Comparison of ENCODE assay signal across 19 mouse cellular contexts in the genomic region with DNA sequence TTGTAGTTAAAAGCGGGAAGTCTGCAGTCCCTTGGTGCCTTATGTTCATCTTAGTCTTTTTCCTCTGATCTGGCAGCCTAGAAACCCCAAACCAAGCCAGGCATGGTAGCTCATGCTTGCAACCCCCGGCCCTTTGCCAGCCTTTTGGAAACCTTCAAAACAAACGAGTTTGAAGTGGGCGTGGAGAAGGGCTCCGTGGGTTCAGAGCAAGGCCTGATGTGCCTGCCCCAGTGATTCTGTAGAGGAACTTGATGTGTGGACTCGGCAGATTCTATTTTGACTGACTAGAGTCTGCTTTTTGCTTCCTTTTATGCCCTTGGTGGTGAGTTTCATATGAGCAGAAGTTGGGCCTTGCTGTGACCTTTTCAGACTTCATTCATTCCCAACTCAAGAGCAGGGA. TPM values are rescaled to one million over a fixed set of nuclear protein-coding genes. Genes with fewer than 3 reads are reported as not detected.
DNase-seq lines count a peak whose midpoint lies in the region; ATAC-seq and TF ChIP-seq lines count a peak whose summit lies in the region.
"Had no signal": no experiment of that assay in that cellular context is flagged by ENCODE, and none has a peak within 500 bp of the region (broad histone marks: within the 10 kb centered on the region; RNA-seq: fewer than 3 reads in every experiment).

No protein-coding gene starts in this region.

- TF ChIP-seq CTCF in lung, adult 2 months (IDR thresholded peaks at IDR 0.05; ENCODE audit: insufficient read depth, low read length), result no peak
- no peak for TF ChIP-seq CTCF in CH12.LX (conservative IDR thresholded peaks at IDR 0.05 in 1 of 2, IDR thresholded peaks at IDR 0.05 in 1 of 2; ENCODE audit: low read depth in 2 of 2, low read length in 2 of 2)

- H3K27ac ChIP-seq in lung, embryonic 15.5 days, result 0 out of 2 replicates have a peak overlapping the region, but pooled peaks have one; percentile 8
- no peak overlapping the region for H3K27ac ChIP-seq in CH12.LX (ENCODE audit: insufficient read depth, low read depth)
- peak overlapping the region; percentile 47 for H3K27ac ChIP-seq in brown adipose tissue, adult 24 weeks (replicated peaks; ENCODE audit: low read depth, low read length)
- H3K27ac ChIP-seq: embryonic facial prominence, embryonic 15.5 days; heart, embryonic 13.5 days; hindbrain, postnatal 0 days; liver, embryonic 13.5 days; neural tube, embryonic 12.5 days; stomach, postnatal 0 days had no signal

- no peak for TF ChIP-seq RAD21 in CH12.LX (IDR thresholded peaks at IDR 0.05; ENCODE audit: low read depth, low read length)

- 50% methylated on average over 6 of the region's 6 CpGs for WGBS in lung, embryonic 15.5 days
- WGBS in lung, adult 2 months, result 49% methylated on average over 6 of the region's 6 CpGs

- no peak for DNase-seq in lung, adult 2 months
- DNase-seq in CH12.LX (ENCODE audit: extremely low read depth), result peak; percentile 36
- DNase-seq in gastrocnemius, postnatal 25 days, result no peak
- no peak for DNase-seq in left cerebral cortex, adult 18-20 months (ENCODE audit: low spot score in 2 of 2)
- DNase-seq: cerebellum, adult 2 months; gastrocnemius, postnatal 14 days; kidney, adult 18-20 months; kidney, postnatal 14 days; left cerebral cortex, postnatal 4 days; liver, embryonic 13.5 days; thymus, postnatal 25 days had no signal

- in situ Hi-C loops in CH12.LX (cut with MboI; ENCODE audit: low pct_ligation_motif_present, low pct_unique_long_range_greater_than_20kb, low sequenced_read_pairs), result loop anchor here (5.0 kb wide), 1 partner anchor 93 kb away; no protein-coding TSS in a partner anchor

- no peaks in the 10 kb centered on the region for H3K79me2 ChIP-seq in CH12.LX (replicated peaks; ENCODE audit: control insufficient read depth, extremely low read depth, insufficient read depth, poor library complexity, severe bottlenecking)

- no peak for TF ChIP-seq POLR2A in lung, adult 2 months (IDR thresholded peaks at IDR 0.05; ENCODE audit: borderline replicate concordance, extremely low read depth, low read depth, low read length)
- TF ChIP-seq POLR2A in CH12.LX (IDR thresholded peaks at IDR 0.05; ENCODE audit: low read depth, low read length), result no peak

- no peak for ATAC-seq in lung, embryonic 15.5 days (ENCODE audit: borderline replicate concordance, extremely low read depth, low FRiP score, low TSS enrichment)
- peak; percentile 51 for ATAC-seq in neutrophil, adult 5-6 weeks (ENCODE audit: extremely low read depth, insufficient number of reproducible peaks, low FRiP score, poor library complexity, severe bottlenecking)
- ATAC-seq: hindbrain, postnatal 0 days had no signal

- no peaks in the 10 kb centered on the region for H3K27me3 ChIP-seq in lung, embryonic 15.5 days
- H3K27me3 ChIP-seq in CH12.LX (replicated peaks), result peaks cover 13% of the 10 kb centered on the region

- no peak overlapping the region for H3K4me2 ChIP-seq in lung, embryonic 15.5 days
- no peak overlapping the region for H3K4me2 ChIP-seq in CH12.LX (ENCODE audit: insufficient read depth, low read depth, poor library complexity, severe bottlenecking)
- H3K4me2 ChIP-seq: embryonic facial prominence, embryonic 15.5 days; heart, embryonic 13.5 days; liver, embryonic 13.5 days; neural tube, embryonic 12.5 days had no signal

- peaks cover 42% of the 10 kb centered on the region for H3K4me1 ChIP-seq in lung, embryonic 15.5 days
- H3K4me1 ChIP-seq in lung, adult 2 months (ENCODE audit: control insufficient read depth, insufficient read depth, low read length), result no peaks in the 10 kb centered on the region
- H3K4me1 ChIP-seq in CH12.LX (ENCODE audit: control insufficient read depth in 1 of 2, insufficient read depth in 2 of 2), result peaks cover 0 to 19% of the 10 kb centered on the region in 2 experiments; a peak in 2 of 4 replicates
- H3K4me1 ChIP-seq in brown adipose tissue, adult 24 weeks (ENCODE audit: control insufficient read depth, insufficient read depth, insufficient read length, low read length), result 0 out of 2 replicates have a peak, but pooled peaks cover 4% of the 10 kb centered on the region

- no peaks in the 10 kb centered on the region for H3K9me3 ChIP-seq in lung, embryonic 15.5 days
- H3K9me3 ChIP-seq in CH12.LX (replicated peaks; ENCODE audit: low read length), result peaks cover 20% of the 10 kb centered on the region
- H3K9me3 ChIP-seq: embryonic facial prominence, embryonic 15.5 days; heart, embryonic 13.5 days; liver, embryonic 13.5 days; neural tube, embryonic 12.5 days had no signal

- no peak for TF ChIP-seq EP300 in CH12.LX (IDR thresholded peaks at IDR 0.05; ENCODE audit: low read length)

- dilution Hi-C loops in CH12.LX (cut with MboI; ENCODE audit: extremely low pct_ligation_motif_present, extremely low pct_unique_long_range_greater_than_20kb, low sequenced_read_pairs), result no loop called here

- H3K36me3 ChIP-seq in lung, embryonic 15.5 days, result no peaks in the 10 kb centered on the region
- no peaks in the 10 kb centered on the region for H3K36me3 ChIP-seq in CH12.LX (replicated peaks in 1 of 2; ENCODE audit: control insufficient read depth in 1 of 2, insufficient read depth in 1 of 2, low read length in 1 of 2)
- H3K36me3 ChIP-seq: embryonic facial prominence, embryonic 15.5 days; heart, embryonic 13.5 days; liver, embryonic 13.5 days; neural tube, embryonic 12.5 days had no signal

- H3K4me3 ChIP-seq in lung, embryonic 15.5 days, result no peak overlapping the region
- no peak overlapping the region for H3K4me3 ChIP-seq in lung, adult 2 months (replicated peaks; ENCODE audit: extremely low read depth, low read depth, low read length)
- H3K4me3 ChIP-seq in CH12.LX (replicated peaks in 1 of 3; ENCODE audit: low read depth in 2 of 3, low read length in 2 of 3, poor library complexity in 1 of 3), result no peak overlapping the region
- no peak overlapping the region for H3K4me3 ChIP-seq in brown adipose tissue, adult 24 weeks (ENCODE audit: insufficient read depth, low read depth, low read length)
- H3K4me3 ChIP-seq: embryonic facial prominence, embryonic 15.5 days; heart, embryonic 13.5 days; liver, embryonic 13.5 days; neural tube, embryonic 12.5 days had no signal

- H3K9ac ChIP-seq in lung, embryonic 15.5 days, result no peak overlapping the region
- no peak overlapping the region for H3K9ac ChIP-seq in CH12.LX (ENCODE audit: insufficient read depth, low read depth)
- H3K9ac ChIP-seq: embryonic facial prominence, embryonic 15.5 days; heart, embryonic 13.5 days; liver, embryonic 13.5 days; neural tube, embryonic 12.5 days had no signal

TF ChIP-seq in CH12.LX, 34 proteins besides CTCF, POLR2A, EP300 and RAD21:
- TF ChIP-seq KAT2A (IDR thresholded peaks at IDR 0.05; ENCODE audit: insufficient replicate concordance, low read length) (no peak), SMC3 (IDR thresholded peaks at IDR 0.05; ENCODE audit: low read depth, low read length) (no peak), E2F4 (IDR thresholded peaks at IDR 0.05; ENCODE audit: insufficient replicate concordance, low read depth, low read length) (no peak), TBP (conservative IDR thresholded peaks at IDR 0.05; ENCODE audit: low read depth, low read length) (no peak), NELFE (IDR thresholded peaks at IDR 0.05; ENCODE audit: low read depth, low read length) (no peak), MAFK (IDR thresholded peaks at IDR 0.05; ENCODE audit: insufficient replicate concordance, low read length) (no peak), ETS1 (conservative IDR thresholded peaks at IDR 0.05; ENCODE audit: low read depth, low read length) (no peak), JUND (conservative IDR thresholded peaks at IDR 0.05; ENCODE audit: low read depth, low read length) (no peak), PAX5 (IDR thresholded peaks at IDR 0.05; ENCODE audit: low read length) (no peak), TCF12 (IDR thresholded peaks at IDR 0.05; ENCODE audit: low read depth, low read length) (no peak), POLR2AphosphoS2 (IDR thresholded peaks at IDR 0.05; ENCODE audit: low read depth, low read length) (no peak), USF2 (conservative IDR thresholded peaks at IDR 0.05; ENCODE audit: low read depth, low read length) (no peak), MEF2A (IDR thresholded peaks at IDR 0.05; ENCODE audit: borderline replicate concordance, low read depth, low read length) (no peak), RCOR1 (conservative IDR thresholded peaks at IDR 0.05; ENCODE audit: low read depth, low read length) (no peak), MAX (IDR thresholded peaks at IDR 0.05; ENCODE audit: low read length) (no peak), HCFC1 (IDR thresholded peaks at IDR 0.05; ENCODE audit: low read depth, low read length) (no peak), ELF1 (IDR thresholded peaks at IDR 0.05; ENCODE audit: low read depth, low read length) (no peak), UBTF (IDR thresholded peaks at IDR 0.05; ENCODE audit: low read depth, low read length) (no peak), MYC (IDR thresholded peaks at IDR 0.05; ENCODE audit: low read depth, low read length) (no peak)

RNA-seq across cellular contexts. Expression of gene Etv5, which starts 5.3 kb away (rescaled TPM):
- polyA plus RNA-seq in lung, embryonic 15.5 days (2015; fragmentation: Nextera tagmentation; extraction: Ambion mirVana), result 167 TPM in 2 replicates
- 88.0 and 92.8 TPM in 2 replicates for polyA plus RNA-seq in lung, adult 2 months (2012; rRNA removed)
- total RNA-seq in CH12.LX (2012; rRNA removed) (3.4 and 4.5 TPM in 2 replicates), CH12.LX (2014; rRNA removed) (2.2 and 2.6 TPM in 2 replicates)
- 2.3 and 3.5 TPM in 2 replicates for polyA plus RNA-seq in CH12.LX (2012; ENCODE audit: insufficient read length, low read depth)
- polyA plus RNA-seq in brown adipose tissue, adult 24 weeks (2012; ENCODE audit: insufficient read depth, insufficient read length, missing spikeins), result 2.2 TPM in 2 replicates
- 1.8 and 2.8 TPM in 2 replicates for total RNA-seq in neutrophil, adult 5-6 weeks (2017)
- 10 to 100 TPM; 11.1 to 13.3 TPM for total RNA-seq in gastrocnemius, postnatal 25 days (2021)
- total RNA-seq in left cerebral cortex, adult 18-20 months (2021), result 100 to 1,000 TPM in 1 of 2 experiments, 10 to 100 TPM in 1; 89.3 to 104 TPM

Comparison
In these comparisons a context has a peak if more than half of its experiments do, and no peak if none do; other contexts are left out.
1. RNA of gene Etv5, which starts 5.3 kb away (total RNA-seq): 89.3 to 104 TPM in left cerebral cortex, adult 18-20 months; 11.1 to 13.3 TPM in gastrocnemius, postnatal 25 days, 2.2 to 4.5 TPM in CH12.LX and 1.8 to 2.8 TPM in neutrophil, adult 5-6 weeks; every median in the first group is over 4 times any median in the second.